Mouse (Mus musculus): ENCODE results near the gene Lyl1. TPM values are rescaled to one million over a fixed set of nuclear protein-coding genes. Genes with fewer than 3 reads are reported as not detected.
"Not testable (repeated sequence)": the region's sequence is repeated elsewhere in the genome, so short reads cannot be mapped to it uniquely, and the experiment has no call there.

Gene Lyl1
- total RNA-seq, 2 experiments from 2014 or later, result 2.1 to 2.8 TPM

- DNase-seq (ENCODE audit: extremely low spot score in 1 of 2, low spot score in 1 of 2), result no peak
Measured at GRCm38 (mm10) chr8:84668081-84668480, 33.2 kb upstream of the Lyl1 start.

- DNase-seq (ENCODE audit: extremely low spot score in 1 of 2, low spot score in 1 of 2), result no peak
Measured at GRCm38 (mm10) chr8:84668731-84669485, 32.3 kb upstream of the Lyl1 start.

- DNase-seq (ENCODE audit: extremely low spot score in 1 of 2, low spot score in 1 of 2), result not testable (repeated sequence)
Measured at GRCm38 (mm10) chr8:84670295-84671006, 30.8 kb upstream of the Lyl1 start.

- DNase-seq (ENCODE audit: extremely low spot score in 1 of 2, low spot score in 1 of 2), result no peak
Measured at GRCm38 (mm10) chr8:84677305-84677704, 24.0 kb upstream of the Lyl1 start.

GRCm38 (mm10) chr8:84681476-84681875, 19.8 kb upstream of the Lyl1 start:
- no peak for DNase-seq (ENCODE audit: extremely low spot score in 1 of 2, low spot score in 1 of 2)

DNA sequence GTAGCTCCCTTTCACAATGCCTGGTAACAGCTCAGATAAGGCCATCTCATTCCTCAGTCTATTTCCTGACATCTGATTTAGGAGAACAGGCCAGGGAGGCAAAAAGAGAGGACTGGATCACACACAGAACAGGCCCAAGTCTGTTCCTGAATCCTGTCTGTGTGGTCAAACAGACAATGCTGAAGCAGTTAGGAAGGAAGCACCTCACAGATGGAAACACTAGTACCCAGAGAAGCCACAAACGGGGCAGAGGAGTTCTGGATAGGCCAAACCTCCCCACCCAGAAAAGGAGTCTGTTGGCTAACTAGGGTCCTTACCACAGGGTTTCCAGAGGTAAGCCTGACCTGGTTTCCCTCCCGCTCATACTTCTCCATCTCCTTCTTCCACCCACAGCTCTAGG, 19.0 kb upstream of the Lyl1 start:
- DNase-seq (ENCODE audit: extremely low spot score in 1 of 2, low spot score in 1 of 2), result no peak

GRCm38 (mm10) chr8:84684537-84684936, 16.7 kb upstream of the Lyl1 start:
- no peak for DNase-seq (ENCODE audit: extremely low spot score in 1 of 2, low spot score in 1 of 2)

- DNase-seq (ENCODE audit: extremely low spot score in 1 of 2, low spot score in 1 of 2), result peak in 1 of 2 experiments; percentile 47
Measured at GRCm38 (mm10) chr8:84686191-84687002, 14.9 kb upstream of the Lyl1 start, which contains the start of gene Trmt1. TSS of gene Trmt1 (plus strand) at chr8:84686307.

- no peak for DNase-seq (ENCODE audit: extremely low spot score in 1 of 2, low spot score in 1 of 2)
Measured at GRCm38 (mm10) chr8:84687003-84687704, 14.1 kb upstream of the Lyl1 start.

DNA sequence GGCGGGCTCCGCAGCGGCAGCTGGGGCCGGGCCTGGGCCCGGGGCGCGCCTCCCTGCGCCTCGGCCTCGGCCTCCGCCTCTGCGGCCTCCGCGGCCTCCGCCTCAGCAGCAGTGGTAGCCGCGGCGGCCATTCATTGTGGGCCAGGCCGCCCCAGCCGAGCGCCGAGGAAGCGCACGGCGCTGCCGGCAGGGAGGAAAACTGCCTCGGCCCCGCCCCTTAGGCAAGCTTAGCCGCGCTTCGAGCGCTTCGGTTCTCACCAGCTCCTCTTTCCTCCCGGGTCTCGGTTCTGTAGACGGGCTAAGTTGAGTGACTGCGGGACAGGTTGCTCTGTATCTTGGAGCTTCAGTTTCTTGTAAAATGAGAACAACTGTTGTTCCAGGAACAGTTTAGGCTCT, 13.6 kb upstream of the Lyl1 start, which contains the start of gene Nacc1:
Nacc1 (minus strand) TSS at position 158 of the 396 bp plus-strand sequence.
- DNase-seq (ENCODE audit: extremely low spot score in 1 of 2, low spot score in 1 of 2), result peak; percentile 67 to 74

DNA sequence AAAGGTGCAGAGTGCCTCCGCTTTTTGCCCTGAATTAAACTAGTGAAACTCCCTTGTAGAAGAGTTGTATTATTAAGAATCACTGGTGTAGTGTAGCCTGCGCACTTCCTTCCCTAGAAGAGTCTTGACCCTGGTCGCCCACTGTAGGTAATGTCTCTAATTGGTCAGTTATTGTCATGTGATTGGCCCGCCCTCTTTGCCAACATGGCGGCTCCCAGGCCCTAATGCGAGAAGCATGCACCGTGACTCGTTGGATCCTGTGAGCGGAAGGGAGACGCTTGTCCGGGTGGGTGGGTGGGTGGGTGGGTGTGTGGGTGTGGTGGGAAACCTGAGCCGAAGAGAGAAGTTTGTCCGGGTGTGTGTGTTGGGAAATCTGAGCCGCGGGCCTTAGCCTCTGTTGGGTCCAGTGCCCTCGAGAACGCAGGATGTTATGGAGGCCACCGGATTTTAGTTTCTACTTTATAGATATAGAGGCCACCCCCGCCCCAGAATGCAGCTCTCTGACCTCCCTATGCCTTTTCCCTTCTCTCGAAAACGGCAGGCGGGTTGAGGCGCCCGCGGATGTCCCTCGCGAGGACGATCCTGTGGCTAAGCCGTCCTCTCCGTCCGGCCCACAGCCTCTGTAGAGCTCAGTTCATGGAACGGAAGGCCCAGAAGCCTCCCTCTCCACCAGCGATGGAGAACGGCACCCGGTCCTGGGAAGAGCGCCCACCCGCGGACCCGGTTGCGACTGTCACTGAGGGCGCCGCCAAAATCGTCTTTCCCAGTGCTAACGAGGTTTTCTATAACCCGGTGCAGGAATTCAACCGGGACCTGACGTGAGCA, 12.0 kb upstream of the Lyl1 start:
- DNase-seq (ENCODE audit: extremely low spot score in 1 of 2, low spot score in 1 of 2), result peak; percentile 73 to 77

DNA sequence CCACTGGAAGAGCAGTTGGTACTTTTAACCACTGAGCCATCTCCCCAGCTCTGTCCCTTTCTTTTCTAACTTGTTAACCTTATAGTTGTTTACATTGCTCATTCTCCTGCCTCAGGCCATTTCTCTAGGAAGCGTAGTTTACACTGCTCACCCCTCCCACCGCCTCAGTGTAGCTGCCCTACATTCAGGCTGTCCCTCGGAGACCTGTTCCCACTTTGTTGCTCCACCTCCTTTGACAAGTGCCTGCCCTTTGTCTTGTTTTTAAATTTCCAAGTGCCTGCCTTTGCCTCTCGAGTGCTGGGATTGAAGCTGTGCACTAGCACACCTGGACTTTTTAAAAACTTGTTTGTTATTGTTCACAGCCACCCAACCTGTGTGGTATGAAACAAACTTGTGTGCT, 7.9 kb upstream of the Lyl1 start:
- no peak for DNase-seq (ENCODE audit: extremely low spot score in 1 of 2, low spot score in 1 of 2)

DNA sequence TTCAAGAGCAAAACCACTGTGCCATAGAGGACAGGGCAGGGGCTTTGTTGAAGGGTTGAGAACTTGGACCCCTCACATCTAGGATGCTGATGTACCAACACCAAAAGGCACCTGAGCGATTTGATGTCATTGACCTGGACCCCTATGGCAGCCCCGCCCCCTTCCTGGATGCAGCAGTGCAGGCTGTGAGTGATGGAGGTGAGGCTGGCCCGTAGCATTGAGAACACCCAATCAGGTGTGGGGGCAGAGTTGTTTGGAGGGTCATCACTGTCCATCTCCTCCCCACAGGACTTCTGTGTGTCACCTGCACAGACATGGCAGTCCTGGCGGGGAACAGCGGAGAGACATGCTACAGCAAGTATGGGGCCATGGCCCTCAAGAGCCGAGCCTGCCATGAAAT, 6.1 kb upstream of the Lyl1 start:
- DNase-seq (ENCODE audit: extremely low spot score in 1 of 2, low spot score in 1 of 2), result no peak

- DNase-seq (ENCODE audit: extremely low spot score in 1 of 2, low spot score in 1 of 2), result no peak
Measured at GRCm38 (mm10) chr8:84697166-84698130, 3.8 kb upstream of the Lyl1 start.

DNA sequence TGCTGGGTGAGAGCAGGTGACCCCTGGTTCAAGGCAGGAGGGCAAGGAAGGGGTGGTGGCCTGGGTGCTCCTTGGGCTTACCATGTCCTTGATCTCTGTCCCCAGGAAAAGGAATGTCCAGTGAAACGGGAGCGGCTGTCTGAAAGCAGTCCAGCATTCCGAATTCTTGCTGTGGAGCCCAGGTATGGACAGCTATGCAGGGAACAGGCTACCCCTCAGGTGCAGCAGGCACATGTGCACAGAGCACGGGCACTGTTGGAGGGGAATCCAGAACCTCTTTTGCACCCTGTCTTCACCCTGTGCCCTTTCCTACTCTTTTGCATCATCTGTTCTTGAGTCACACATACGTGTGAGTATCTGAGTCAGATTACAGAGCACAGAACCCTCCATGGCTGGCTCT, 3.0 kb upstream of the Lyl1 start:
- no peak for DNase-seq (ENCODE audit: extremely low spot score in 1 of 2, low spot score in 1 of 2)

DNA sequence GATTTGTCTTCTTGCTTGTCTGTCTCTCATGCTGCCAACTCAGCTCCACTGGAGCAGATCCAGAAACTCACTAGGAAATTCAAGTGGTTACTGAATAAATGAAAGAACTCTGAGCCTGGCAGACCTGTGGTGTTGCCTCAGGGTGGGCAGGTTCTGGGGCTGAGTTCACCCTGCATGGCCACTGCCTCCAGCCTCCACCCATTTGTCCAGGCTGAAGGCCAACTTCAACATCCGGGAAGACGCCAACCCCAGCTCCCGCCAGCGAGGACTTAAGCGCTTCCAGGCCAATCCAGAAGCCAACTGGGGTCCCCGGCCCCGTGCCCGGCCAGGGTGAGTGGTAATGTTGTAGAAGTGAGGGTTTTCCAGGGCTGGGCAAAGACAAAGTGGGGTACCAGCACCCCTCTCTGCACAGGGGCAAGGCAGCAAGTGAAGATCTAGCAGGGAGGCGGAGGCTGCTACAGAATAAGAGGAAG, 2.3 kb upstream of the Lyl1 start:
- no peak for DNase-seq (ENCODE audit: extremely low spot score in 1 of 2, low spot score in 1 of 2)

- DNase-seq (ENCODE audit: extremely low spot score in 1 of 2, low spot score in 1 of 2), result no peak
Measured at GRCm38 (mm10) chr8:84699861-84700322, 1.4 kb upstream of the Lyl1 start.

DNA sequence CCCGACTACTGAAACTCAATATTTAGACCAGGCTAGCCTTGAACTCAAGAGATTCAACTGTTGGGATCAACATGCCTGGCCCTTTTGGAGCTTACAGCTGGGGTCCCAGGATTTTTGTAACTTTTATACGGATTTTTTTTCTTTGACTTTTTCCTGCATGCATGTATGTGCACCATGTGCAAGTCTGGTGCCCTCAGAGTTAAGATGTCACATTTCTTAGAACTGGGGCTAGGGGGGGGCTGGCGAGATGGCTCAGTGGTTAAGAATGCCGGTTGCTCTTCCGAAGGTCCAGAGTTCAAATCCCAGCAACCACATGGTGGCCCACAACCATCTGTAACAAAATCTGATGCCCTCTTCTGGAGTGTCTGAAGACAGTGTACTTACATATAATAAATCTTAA, 731 bp upstream of the Lyl1 start:
- no peak for DNase-seq (ENCODE audit: extremely low spot score in 1 of 2, low spot score in 1 of 2)
